Mouse (Mus musculus) liver, embryonic 13.5 days (tissue): ENCODE results near the gene Tex264. TPM values are rescaled to one million over a fixed set of nuclear protein-coding genes. Genes with fewer than 3 reads are reported as not detected.

Source experiments
- polyA plus RNA-seq: library from polyadenylated mRNA; unstranded; fragments of >200 nt; fragmentation: Nextera tagmentation; extraction: Ambion mirVana; gene quantifications from 2 replicates; pipeline ENCODE4 v1.2.1, GENCODE M21; 2015

Gene Tex264
- polyA plus RNA-seq, 1 experiment from 2014 or later, result 14.1 TPM

Other genes starting within 250 kb of the Tex264 start
- gene Acy1, start 247.6 kb downstream of the Tex264 start, polyA plus RNA-seq, result 31.2 and 32.2 TPM in 2 replicates
- 16.7 and 18.2 TPM in 2 replicates for gene Abhd14b, start 238.5 kb downstream of the Tex264 start, polyA plus RNA-seq
- gene Abhd14a, start 238.2 kb downstream of the Tex264 start, polyA plus RNA-seq, result 24.4 and 26.3 TPM in 2 replicates
- 12.7 and 13.2 TPM in 2 replicates for gene Pcbp4, start 232.6 kb downstream of the Tex264 start, polyA plus RNA-seq
- 0.09 TPM in 1 of 2 replicates, not detected in the other for gene Gpr62, start 220.0 kb downstream of the Tex264 start, polyA plus RNA-seq
- 44.2 and 47.6 TPM in 2 replicates for gene Rrp9, start 210.0 kb downstream of the Tex264 start, polyA plus RNA-seq
- gene Parp3, start 209.0 kb downstream of the Tex264 start, polyA plus RNA-seq, result 0.71 and 0.75 TPM in 2 replicates
- gene Iqcf1, start 186.0 kb downstream of the Tex264 start, polyA plus RNA-seq, result not detected in 2 replicates
- not detected in 2 replicates for gene Iqcf5, start 171.4 kb downstream of the Tex264 start, polyA plus RNA-seq
- not detected in 2 replicates for gene Iqcf3, start 124.3 kb downstream of the Tex264 start, polyA plus RNA-seq
- gene Iqcf4, start 114.9 kb downstream of the Tex264 start, polyA plus RNA-seq, result not detected in 2 replicates
- gene Iqcf6, start 59.3 kb downstream of the Tex264 start, polyA plus RNA-seq, result not detected in 2 replicates
- gene Grm2, start 29.8 kb downstream of the Tex264 start, polyA plus RNA-seq, result not detected in 2 replicates
- gene Rad54l2, start 103.3 kb upstream of the Tex264 start, polyA plus RNA-seq, result 1.8 and 2.0 TPM in 2 replicates
- gene Dcaf1, start 135.9 kb upstream of the Tex264 start, polyA plus RNA-seq, result 12.0 and 16.6 TPM in 2 replicates
- 2.7 and 2.8 TPM in 2 replicates for gene Rbm15b, start 201.5 kb upstream of the Tex264 start, polyA plus RNA-seq
- 197 and 237 TPM in 2 replicates for gene Manf, start 206.1 kb upstream of the Tex264 start, polyA plus RNA-seq